Comparison of ENCODE assay signal across 10 mouse cellular contexts in genomic region chr3:63977895-63978294, GRCm38 (mm10). TPM values are rescaled to one million over a fixed set of nuclear protein-coding genes. Genes with fewer than 3 reads are reported as not detected.
DNase-seq lines count a peak whose midpoint lies in the region; ATAC-seq and TF ChIP-seq lines count a peak whose summit lies in the region.
"Had no signal": no experiment of that assay in that cellular context is flagged by ENCODE, and none has a peak within 500 bp of the region (broad histone marks: within the 10 kb centered on the region; RNA-seq: fewer than 3 reads in every experiment).

No protein-coding gene starts in this region.

- WGBS in heart, embryonic 16.5 days, result 72% methylated on average over 4 of the region's 4 CpGs
- WGBS in heart, embryonic 12.5 days, result 71% methylated on average over 4 of the region's 4 CpGs
- WGBS in liver, embryonic 16.5 days (ENCODE audit: insufficient replicate concordance), result 68% methylated on average over 4 of the region's 4 CpGs
- WGBS in stomach, postnatal 0 days, result 71% methylated on average over 4 of the region's 4 CpGs

- H3K27ac ChIP-seq in heart, embryonic 16.5 days (ENCODE audit: low read length), result no peak overlapping the region
- no peak overlapping the region for H3K27ac ChIP-seq in heart, embryonic 12.5 days (ENCODE audit: poor library complexity, severe bottlenecking)
- H3K27ac ChIP-seq in testis, adult 2 months (ENCODE audit: control insufficient read depth, insufficient read depth, low read depth, low read length), result no peak overlapping the region
- no peak overlapping the region for H3K27ac ChIP-seq in liver, embryonic 16.5 days (ENCODE audit: low read length)
- H3K27ac ChIP-seq in stomach, postnatal 0 days (replicated peaks), result no peak overlapping the region

- no peaks in the 10 kb centered on the region for H3K9me3 ChIP-seq in heart, embryonic 16.5 days (replicated peaks; ENCODE audit: control insufficient read depth, low read length)
- H3K9me3 ChIP-seq in heart, embryonic 12.5 days (replicated peaks), result no peaks in the 10 kb centered on the region
- H3K9me3 ChIP-seq in liver, embryonic 16.5 days (replicated peaks; ENCODE audit: control insufficient read depth, low read length), result no peaks in the 10 kb centered on the region
- H3K9me3 ChIP-seq in stomach, postnatal 0 days (ENCODE audit: control insufficient read depth, low read length), result no peaks in the 10 kb centered on the region

- TF ChIP-seq POLR2A in testis, adult 2 months (IDR thresholded peaks at IDR 0.05; ENCODE audit: control insufficient read depth, low read depth, low read length), result no peak

- ATAC-seq in heart, embryonic 16.5 days (replicated peaks; ENCODE audit: extremely low read depth, insufficient read depth, low FRiP score), result no peak
- ATAC-seq in heart, embryonic 12.5 days (ENCODE audit: insufficient number of reproducible peaks, low FRiP score), result no peak
- ATAC-seq in liver, embryonic 16.5 days (ENCODE audit: low read depth), result no peak
- no peak for ATAC-seq in stomach, postnatal 0 days (ENCODE audit: low FRiP score, low TSS enrichment)

- H3K4me3 ChIP-seq in heart, embryonic 16.5 days (ENCODE audit: low read length), result no peak overlapping the region
- H3K4me3 ChIP-seq in heart, embryonic 12.5 days, result no peak overlapping the region
- peak overlapping the region; percentile 17; the same call in 1 of the 2 replicates for H3K4me3 ChIP-seq in testis, adult 2 months (ENCODE audit: control insufficient read depth, low read depth, low read length)
- no peak overlapping the region for H3K4me3 ChIP-seq in liver, embryonic 16.5 days (ENCODE audit: low read depth, low read length)
- no peak overlapping the region for H3K4me3 ChIP-seq in stomach, postnatal 0 days (ENCODE audit: low read depth, low read length)

- DNase-seq in testis, postnatal 10 days (ENCODE audit: low spot score), result no peak
- no peak for DNase-seq in stomach, postnatal 0 days (ENCODE audit: low spot score)
- no peak for DNase-seq in thymus, postnatal 4 days
- no peak for DNase-seq in cerebellum, postnatal 25 days
- DNase-seq: kidney, adult 18-20 months; thymus, adult 18-20 months had no signal

- no peak for TF ChIP-seq EP300 in stomach, postnatal 0 days (optimal IDR thresholded peaks at IDR 0.05)

- H3K4me2 ChIP-seq in heart, embryonic 16.5 days (ENCODE audit: low read depth, low read length), result peak overlapping the region; percentile 14
- H3K4me2 ChIP-seq in heart, embryonic 12.5 days, result no peak overlapping the region
- H3K4me2 ChIP-seq in liver, embryonic 16.5 days (ENCODE audit: low read depth, low read length), result peak overlapping the region; percentile 69; the same call in 1 of the 2 replicates
- H3K4me2 ChIP-seq in stomach, postnatal 0 days (replicated peaks; ENCODE audit: low read depth), result 0 out of 2 replicates have a peak overlapping the region, but pooled peaks have one; percentile 12

- H3K27me3 ChIP-seq in heart, embryonic 16.5 days (ENCODE audit: control insufficient read depth, insufficient read depth, low read length), result no peaks in the 10 kb centered on the region
- no peaks in the 10 kb centered on the region for H3K27me3 ChIP-seq in heart, embryonic 12.5 days (replicated peaks)
- no peaks in the 10 kb centered on the region for H3K27me3 ChIP-seq in testis, adult 2 months (ENCODE audit: control insufficient read depth, insufficient read depth, low read length)
- H3K27me3 ChIP-seq in liver, embryonic 16.5 days (ENCODE audit: control insufficient read depth, insufficient read depth, low read depth, low read length), result no peaks in the 10 kb centered on the region
- no peaks in the 10 kb centered on the region for H3K27me3 ChIP-seq in stomach, postnatal 0 days (ENCODE audit: control insufficient read depth, insufficient read depth, low read length)

- H3K9ac ChIP-seq in heart, embryonic 16.5 days (ENCODE audit: low read length), result no peak overlapping the region
- no peak overlapping the region for H3K9ac ChIP-seq in heart, embryonic 12.5 days
- peak overlapping the region; percentile 15; the same call in 1 of the 2 replicates for H3K9ac ChIP-seq in liver, embryonic 16.5 days (ENCODE audit: low read depth, low read length)
- no peak overlapping the region for H3K9ac ChIP-seq in stomach, postnatal 0 days (ENCODE audit: low read length)

- peaks cover 17% of the 10 kb centered on the region for H3K4me1 ChIP-seq in heart, embryonic 16.5 days (ENCODE audit: control insufficient read depth, insufficient read depth, low read length)
- peaks cover 20% of the 10 kb centered on the region for H3K4me1 ChIP-seq in heart, embryonic 12.5 days (replicated peaks)
- peaks cover 2% of the 10 kb centered on the region for H3K4me1 ChIP-seq in testis, adult 2 months (ENCODE audit: control insufficient read depth, insufficient read depth, low read length)
- peaks cover 8% of the 10 kb centered on the region for H3K4me1 ChIP-seq in liver, embryonic 16.5 days (ENCODE audit: control insufficient read depth, low read depth, low read length)
- no peaks in the 10 kb centered on the region for H3K4me1 ChIP-seq in stomach, postnatal 0 days (replicated peaks; ENCODE audit: control insufficient read depth, insufficient read depth)

- H3K36me3 ChIP-seq in heart, embryonic 16.5 days (ENCODE audit: control insufficient read depth, insufficient read depth), result peaks cover 21% of the 10 kb centered on the region
- H3K36me3 ChIP-seq in heart, embryonic 12.5 days, result peaks cover 22% of the 10 kb centered on the region
- H3K36me3 ChIP-seq in testis, adult 2 months (ENCODE audit: control insufficient read depth, insufficient read depth, low read length), result peaks cover 3% of the 10 kb centered on the region; the same call in 1 of the 2 replicates
- peaks cover 7% of the 10 kb centered on the region for H3K36me3 ChIP-seq in liver, embryonic 16.5 days (ENCODE audit: control insufficient read depth, insufficient read depth)
- H3K36me3 ChIP-seq in stomach, postnatal 0 days (ENCODE audit: control insufficient read depth, insufficient read depth, low read length), result 0 out of 2 replicates have a peak, but pooled peaks cover 6% of the 10 kb centered on the region

- no peak for TF ChIP-seq CTCF in testis, adult 2 months (IDR thresholded peaks at IDR 0.05; ENCODE audit: control insufficient read depth, insufficient read depth, insufficient replicate concordance, low read depth, low read length)
- TF ChIP-seq CTCF in stomach, postnatal 0 days (IDR thresholded peaks at IDR 0.05; ENCODE audit: low read depth), result no peak

RNA-seq across cellular contexts. Expression of gene Gmps, which starts 2.0 kb away (rescaled TPM):
- 35.1 and 36.4 TPM in 2 replicates for polyA plus RNA-seq in heart, embryonic 16.5 days (2015; fragmentation: Nextera tagmentation; extraction: Ambion mirVana)
- 45.6 TPM in 2 replicates for polyA plus RNA-seq in heart, embryonic 12.5 days (2016; fragmentation: Nextera tagmentation; extraction: Ambion mirVana)
- polyA plus RNA-seq in testis, adult 2 months (2012; rRNA removed), result 17.9 and 21.5 TPM in 2 replicates
- polyA plus RNA-seq in liver, embryonic 16.5 days (2015; fragmentation: Nextera tagmentation; extraction: Ambion mirVana), result 18.3 and 18.8 TPM in 2 replicates
- 16.2 and 16.3 TPM in 2 replicates for polyA plus RNA-seq in stomach, postnatal 0 days (2015; fragmentation: Nextera tagmentation; extraction: Ambion mirVana)

RNA-seq across cellular contexts. Expression of gene Slc33a1, which starts 13.3 kb away (rescaled TPM):
- polyA plus RNA-seq in heart, embryonic 16.5 days (2015; fragmentation: Nextera tagmentation; extraction: Ambion mirVana), result 11.1 and 12.7 TPM in 2 replicates
- polyA plus RNA-seq in heart, embryonic 12.5 days (2016; fragmentation: Nextera tagmentation; extraction: Ambion mirVana), result 10.3 and 10.7 TPM in 2 replicates
- 17.6 and 18.5 TPM in 2 replicates for polyA plus RNA-seq in testis, adult 2 months (2012; rRNA removed)
- 12.2 and 12.5 TPM in 2 replicates for polyA plus RNA-seq in liver, embryonic 16.5 days (2015; fragmentation: Nextera tagmentation; extraction: Ambion mirVana)
- 24.6 and 25.4 TPM in 2 replicates for polyA plus RNA-seq in stomach, postnatal 0 days (2015; fragmentation: Nextera tagmentation; extraction: Ambion mirVana)

RNA-seq across cellular contexts. Expression of gene E130311K13Rik, which starts 48.6 kb away (rescaled TPM):
- polyA plus RNA-seq in heart, embryonic 16.5 days (2015; fragmentation: Nextera tagmentation; extraction: Ambion mirVana), result 3.7 and 4.0 TPM in 2 replicates
- 5.3 and 5.7 TPM in 2 replicates for polyA plus RNA-seq in heart, embryonic 12.5 days (2016; fragmentation: Nextera tagmentation; extraction: Ambion mirVana)
- 1.3 and 1.7 TPM in 2 replicates for polyA plus RNA-seq in testis, adult 2 months (2012; rRNA removed)
- polyA plus RNA-seq in liver, embryonic 16.5 days (2015; fragmentation: Nextera tagmentation; extraction: Ambion mirVana), result 1.9 TPM in 2 replicates
- polyA plus RNA-seq in stomach, postnatal 0 days (2015; fragmentation: Nextera tagmentation; extraction: Ambion mirVana), result 6.3 and 6.9 TPM in 2 replicates
